Mouse (Mus musculus): Measurements from ENCODE around the gene Zfhx3.

Zfhx3 gene

DNA sequence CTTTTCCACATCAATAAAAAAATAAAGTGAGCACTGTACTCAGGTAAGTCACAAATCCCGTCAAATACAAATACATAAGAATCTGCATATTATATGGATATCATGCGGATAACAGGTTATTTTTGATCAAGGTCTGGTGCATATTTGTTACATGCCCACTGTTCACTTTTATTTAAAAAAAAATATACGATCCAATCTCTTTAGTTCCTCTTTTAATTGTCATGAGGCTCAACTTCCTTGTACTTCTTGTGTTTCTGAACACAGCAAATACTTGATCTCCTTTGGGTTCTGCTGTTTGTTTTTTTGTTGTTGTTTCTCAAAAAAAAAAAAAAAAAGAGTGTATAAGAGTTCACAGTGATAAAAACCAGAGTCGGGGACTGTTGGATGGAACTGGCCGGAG is 1052.4 kb downstream of the Zfhx3 start:
- DNase-seq (ENCODE audit: low spot score), result no peak

DNA sequence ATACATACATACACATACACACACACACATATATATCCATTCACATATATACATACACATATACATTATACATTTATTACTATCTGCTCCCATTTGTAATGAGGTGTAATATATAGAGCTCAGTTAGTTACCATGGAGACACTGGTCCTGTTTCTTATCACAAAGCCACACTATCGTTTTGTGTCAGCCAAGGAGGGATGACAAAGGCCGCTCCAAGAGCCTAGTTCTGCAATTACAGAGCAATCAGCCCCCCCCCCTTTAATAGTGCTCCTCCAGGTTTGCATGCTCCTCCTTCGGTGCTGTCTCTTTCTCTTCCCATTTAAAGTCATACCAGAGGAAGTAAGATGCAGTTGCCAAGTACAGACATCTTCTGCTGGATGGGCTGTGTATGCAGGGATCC is 1054.9 kb downstream of the Zfhx3 start:
- no peak for DNase-seq (ENCODE audit: low spot score)

DNA sequence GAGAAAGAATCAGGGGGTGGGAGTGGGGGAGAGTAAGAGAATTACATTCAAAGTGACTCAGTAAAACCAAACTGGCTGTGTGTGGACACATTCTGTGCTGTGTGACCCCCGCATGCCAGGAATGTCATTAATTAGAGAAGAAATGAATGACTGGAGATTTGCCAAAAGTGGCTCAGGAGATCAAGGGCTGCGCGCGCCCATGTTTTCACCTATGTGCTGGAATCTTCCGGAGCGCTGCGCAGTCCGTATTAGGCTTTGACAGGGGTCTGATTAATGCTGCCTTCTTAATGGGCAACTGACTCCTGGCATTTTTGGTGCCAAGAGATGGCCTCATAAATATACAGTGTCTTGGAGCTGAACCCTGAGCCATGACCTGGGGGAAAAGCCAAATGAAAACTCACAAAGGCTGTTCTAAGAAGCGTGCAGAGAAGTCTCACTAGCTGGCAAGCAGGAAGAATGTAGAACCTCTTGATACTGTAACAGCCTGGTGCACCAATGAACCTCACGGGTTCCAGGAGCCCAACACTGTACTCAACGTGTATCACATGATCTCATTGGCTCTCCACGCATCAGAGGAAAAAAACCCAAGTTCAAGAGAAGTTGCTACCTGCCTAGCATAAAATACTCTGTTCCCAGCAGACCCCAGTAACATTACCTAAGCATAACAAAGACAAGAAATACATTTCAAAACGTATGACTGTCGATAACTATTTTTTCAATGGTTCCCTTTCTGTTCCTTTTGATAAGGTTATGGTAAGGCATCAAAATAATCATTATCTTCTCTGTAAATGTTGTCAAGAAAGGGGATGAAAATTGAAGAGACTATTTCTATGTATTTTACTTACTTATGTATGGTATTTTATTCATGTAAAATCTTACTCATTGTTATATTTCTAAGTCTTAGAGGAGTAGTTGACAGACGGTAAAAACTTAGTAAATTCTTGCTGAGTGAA is 1057.1 kb downstream of the Zfhx3 start:
- no peak for DNase-seq (ENCODE audit: low spot score)

DNA sequence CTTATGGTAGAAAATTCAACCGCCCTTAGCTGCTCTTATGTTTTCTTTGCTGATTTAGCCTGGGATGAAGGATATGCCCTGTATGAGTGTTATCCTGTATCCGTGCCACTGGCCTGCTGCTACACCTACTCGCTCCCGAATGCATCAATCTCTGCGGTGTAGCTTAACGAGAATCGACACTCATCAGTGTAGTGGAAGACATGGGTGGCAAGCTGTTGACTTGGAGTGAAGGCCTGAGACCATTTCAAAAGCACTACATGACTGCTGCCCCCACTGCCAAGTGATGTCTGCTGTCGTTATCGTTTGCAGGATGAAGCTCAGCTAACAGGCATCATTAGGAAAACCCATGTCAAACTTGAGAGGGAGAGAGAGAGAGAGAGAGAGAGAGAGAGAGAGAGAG is 1058.6 kb downstream of the Zfhx3 start:
- no peak for DNase-seq (ENCODE audit: low spot score)

DNA sequence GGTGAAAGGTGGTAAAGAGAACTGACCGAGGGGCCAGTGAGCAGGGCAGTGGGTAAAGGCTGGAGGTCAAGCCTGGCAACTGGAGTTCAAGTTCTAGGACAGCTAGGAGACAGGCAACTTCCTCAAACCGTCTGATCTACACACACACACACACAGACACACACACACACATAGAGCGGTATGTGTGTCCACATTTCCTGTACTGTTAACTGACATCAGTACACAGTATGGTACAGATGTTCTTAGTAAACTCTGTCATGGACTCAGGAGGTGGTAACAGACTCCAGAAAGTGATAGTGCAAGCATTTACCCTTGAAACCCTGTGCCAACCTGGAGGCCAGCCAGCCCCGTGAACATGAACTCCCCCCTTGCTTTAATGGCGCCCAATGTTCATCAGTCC is 1059.5 kb downstream of the Zfhx3 start:
- DNase-seq (ENCODE audit: low spot score), result no peak

DNA sequence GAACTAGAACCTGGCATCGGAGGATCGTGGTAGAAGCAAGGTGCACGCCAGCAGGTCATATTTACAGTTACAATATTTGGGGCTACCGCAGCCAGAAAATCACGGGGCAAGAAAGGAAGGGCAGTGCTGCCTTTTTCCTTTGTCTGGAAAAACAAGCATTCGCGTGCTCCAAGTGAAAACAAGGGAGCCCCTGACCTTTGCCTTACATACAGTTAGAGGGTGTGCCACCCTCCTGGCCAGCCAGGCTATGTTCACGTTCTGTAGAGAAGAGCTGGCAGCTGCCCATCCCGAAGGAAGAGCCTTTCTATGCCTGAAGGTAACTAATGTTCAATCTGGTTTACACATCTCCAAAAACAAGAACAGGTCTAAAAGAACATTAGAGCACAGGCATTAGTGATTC is 1064.5 kb downstream of the Zfhx3 start:
- no peak for DNase-seq (ENCODE audit: low spot score)

Measured in adipocyte (in vitro differentiated cells).